In the genomic region with DNA sequence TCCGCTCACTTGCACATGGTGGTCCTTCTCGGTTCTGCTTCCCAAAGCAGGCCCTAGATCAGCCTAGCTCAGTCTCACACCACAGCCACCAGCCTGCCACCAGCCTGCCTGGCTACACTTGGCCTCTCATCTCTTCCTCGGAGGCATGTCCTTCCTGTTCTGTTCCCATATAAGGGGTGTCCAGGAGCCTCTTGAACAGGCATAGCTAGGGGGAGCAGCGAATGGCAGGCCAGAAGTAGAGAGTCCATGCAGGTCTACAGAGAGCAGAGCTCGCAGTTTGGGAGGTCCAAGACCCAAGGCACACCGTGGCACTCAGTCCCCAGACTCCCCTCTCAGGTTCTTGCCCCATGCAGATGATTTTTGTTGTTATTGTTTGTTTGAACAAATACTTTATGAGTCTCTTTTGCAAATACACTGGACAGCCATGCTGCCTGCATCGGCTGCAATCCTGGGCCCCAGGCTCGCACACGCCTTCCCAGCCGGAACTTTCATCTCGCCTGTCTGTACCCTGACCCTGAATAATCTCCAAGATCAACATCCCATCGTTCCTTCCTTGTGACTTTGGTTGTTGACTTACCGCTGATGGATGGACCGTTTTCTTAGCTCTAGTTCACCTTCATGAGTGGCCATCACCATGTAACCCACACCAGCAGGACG, we compare ENCODE assay signal across 22 mouse cellular contexts. TPM values are rescaled to one million over a fixed set of nuclear protein-coding genes. Genes with fewer than 3 reads are reported as not detected.
DNase-seq lines count a peak whose midpoint lies in the region; ATAC-seq and TF ChIP-seq lines count a peak whose summit lies in the region.
"Had no signal": no experiment of that assay in that cellular context is flagged by ENCODE, and none has a peak within 500 bp of the region (broad histone marks: within the 10 kb centered on the region; RNA-seq: fewer than 3 reads in every experiment).

No protein-coding gene starts in this region.

- no peaks in the 10 kb centered on the region for H3K9me3 ChIP-seq in heart, postnatal 0 days (replicated peaks; ENCODE audit: control insufficient read depth, low read length)
- H3K9me3 ChIP-seq in midbrain, embryonic 11.5 days (ENCODE audit: control insufficient read depth, low read length): no peaks in the 10 kb centered on the region
- no peaks in the 10 kb centered on the region for H3K9me3 ChIP-seq in midbrain, postnatal 0 days (ENCODE audit: low read length)
- no peaks in the 10 kb centered on the region for H3K9me3 ChIP-seq in intestine, embryonic 16.5 days (ENCODE audit: control insufficient read depth, low read length)
- H3K9me3 ChIP-seq: forebrain, embryonic 15.5 days; heart, embryonic 10.5 days had no signal

- no peak for ATAC-seq in heart, postnatal 0 days (ENCODE audit: insufficient read depth, low read depth)
- ATAC-seq in midbrain, embryonic 11.5 days (ENCODE audit: low FRiP score): no peak
- no peak for ATAC-seq in midbrain, postnatal 0 days (ENCODE audit: low FRiP score)
- peak; percentile 73 for ATAC-seq in intestine, embryonic 16.5 days
- ATAC-seq: activated CD4-positive, CD25-positive, alpha-beta regulatory T cell, adult 4 months; forebrain, embryonic 15.5 days had no signal

- no peak for DNase-seq in heart, postnatal 0 days (ENCODE audit: low spot score)
- DNase-seq in heart, adult 8-10 months (ENCODE audit: low spot score): no peak
- peak; percentile 67 for DNase-seq in midbrain, embryonic 11.5 days (ENCODE audit: low spot score, missing footprints)
- DNase-seq in midbrain, postnatal 0 days (ENCODE audit: low spot score): no peak
- no peak for DNase-seq in layer of hippocampus, postnatal 14 days (ENCODE audit: low spot score in 2 of 2)
- DNase-seq: adrenal gland, postnatal 14 days; gastrocnemius, postnatal 36 days; heart, adult 11 months; heart, postnatal 14 days had no signal

- H3K4me2 ChIP-seq in heart, postnatal 0 days (ENCODE audit: low read depth, low read length): no peak overlapping the region
- H3K4me2 ChIP-seq in midbrain, embryonic 11.5 days: no peak overlapping the region
- no peak overlapping the region for H3K4me2 ChIP-seq in midbrain, postnatal 0 days (ENCODE audit: low read depth, low read length, poor library complexity, severe bottlenecking)
- no peak overlapping the region for H3K4me2 ChIP-seq in intestine, embryonic 16.5 days (ENCODE audit: low read depth, low read length)
- H3K4me2 ChIP-seq: forebrain, embryonic 15.5 days; hindbrain, embryonic 14.5 days had no signal

- 0 out of 2 replicates have a peak, but pooled peaks have one; percentile 0 for TF ChIP-seq CTCF in heart, postnatal 0 days (IDR thresholded peaks at IDR 0.05; ENCODE audit: low read depth)
- TF ChIP-seq CTCF in midbrain, postnatal 0 days (IDR thresholded peaks at IDR 0.05): no peak

- H3K4me1 ChIP-seq in heart, postnatal 0 days (ENCODE audit: control insufficient read depth, insufficient read depth): peaks cover 9% of the 10 kb centered on the region
- H3K4me1 ChIP-seq in midbrain, embryonic 11.5 days (ENCODE audit: control insufficient read depth, insufficient read depth, low read length): peaks cover 16% of the 10 kb centered on the region
- no peaks in the 10 kb centered on the region for H3K4me1 ChIP-seq in midbrain, postnatal 0 days (ENCODE audit: insufficient read depth, low read length)
- H3K4me1 ChIP-seq in intestine, embryonic 16.5 days (ENCODE audit: control insufficient read depth, insufficient read depth, low read length): 0 out of 2 replicates have a peak, but pooled peaks cover 4% of the 10 kb centered on the region

- WGBS in heart, postnatal 0 days: 81% methylated on average over 15 of the region's 15 CpGs
- 90% methylated on average over 15 of the region's 15 CpGs for WGBS in midbrain, embryonic 11.5 days
- 90% methylated on average over 15 of the region's 15 CpGs for WGBS in midbrain, postnatal 0 days
- 72% methylated on average over 15 of the region's 15 CpGs for WGBS in intestine, embryonic 16.5 days

- H3K27me3 ChIP-seq in heart, postnatal 0 days (ENCODE audit: control insufficient read depth, insufficient read depth, low read length): no peaks in the 10 kb centered on the region
- no peaks in the 10 kb centered on the region for H3K27me3 ChIP-seq in midbrain, embryonic 11.5 days (ENCODE audit: control insufficient read depth, insufficient read depth, low read length)
- H3K27me3 ChIP-seq in midbrain, postnatal 0 days (ENCODE audit: insufficient read depth, low read length): no peaks in the 10 kb centered on the region
- no peaks in the 10 kb centered on the region for H3K27me3 ChIP-seq in intestine, embryonic 16.5 days (replicated peaks; ENCODE audit: control insufficient read depth, insufficient read depth, low read length)
- H3K27me3 ChIP-seq: CH12.LX; forebrain, embryonic 15.5 days; Patski had no signal

- H3K9ac ChIP-seq in heart, postnatal 0 days (replicated peaks; ENCODE audit: low read depth, low read length): no peak overlapping the region
- no peak overlapping the region for H3K9ac ChIP-seq in midbrain, embryonic 11.5 days (ENCODE audit: low read length)
- H3K9ac ChIP-seq in midbrain, postnatal 0 days (replicated peaks; ENCODE audit: low read length, poor library complexity, severe bottlenecking): no peak overlapping the region
- no peak overlapping the region for H3K9ac ChIP-seq in intestine, embryonic 16.5 days (ENCODE audit: low read depth, low read length)
- H3K9ac ChIP-seq: forebrain, embryonic 15.5 days; hindbrain, embryonic 14.5 days had no signal

- H3K36me3 ChIP-seq in heart, postnatal 0 days (replicated peaks; ENCODE audit: control insufficient read depth, insufficient read depth, low read length): peaks cover 26% of the 10 kb centered on the region
- no peaks in the 10 kb centered on the region for H3K36me3 ChIP-seq in midbrain, embryonic 11.5 days (ENCODE audit: control insufficient read depth, insufficient read depth, low read length)
- peaks cover 8% of the 10 kb centered on the region; the same call in 1 of the 2 replicates for H3K36me3 ChIP-seq in midbrain, postnatal 0 days (ENCODE audit: insufficient read depth, low read length)
- H3K36me3 ChIP-seq in intestine, embryonic 16.5 days (ENCODE audit: control insufficient read depth, insufficient read depth, low read length): no peaks in the 10 kb centered on the region
- H3K36me3 ChIP-seq: forebrain, embryonic 15.5 days had no signal

- H3K27ac ChIP-seq in heart, postnatal 0 days (ENCODE audit: low read depth): no peak overlapping the region
- H3K27ac ChIP-seq in midbrain, embryonic 11.5 days (ENCODE audit: low read depth, low read length): no peak overlapping the region
- H3K27ac ChIP-seq in midbrain, postnatal 0 days (ENCODE audit: low read depth, low read length): no peak overlapping the region
- no peak overlapping the region for H3K27ac ChIP-seq in intestine, embryonic 16.5 days (ENCODE audit: low read length)
- H3K27ac ChIP-seq: forebrain, embryonic 15.5 days; hindbrain, embryonic 14.5 days had no signal

- no peak for TF ChIP-seq EP300 in heart, postnatal 0 days (IDR thresholded peaks at IDR 0.05; ENCODE audit: low read depth)

- no peak overlapping the region for H3K4me3 ChIP-seq in heart, postnatal 0 days (ENCODE audit: low read depth, low read length)
- no peak overlapping the region for H3K4me3 ChIP-seq in midbrain, embryonic 11.5 days (ENCODE audit: low read depth, low read length)
- no peak overlapping the region for H3K4me3 ChIP-seq in midbrain, postnatal 0 days (ENCODE audit: low read depth, low read length)
- H3K4me3 ChIP-seq in intestine, embryonic 16.5 days (ENCODE audit: low read length): no peak overlapping the region
- H3K4me3 ChIP-seq: forebrain, embryonic 15.5 days; heart, embryonic 10.5 days had no signal

RNA-seq across cellular contexts. Expression of a gene that starts 23.8 kb away (rescaled TPM):
- 15.5 and 30.2 TPM in 2 replicates for total RNA-seq in heart, postnatal 0 days (2014; rRNA removed; ENCODE audit: low replicate concordance)
- 13.1 and 13.5 TPM in 2 replicates for polyA plus RNA-seq in heart, postnatal 0 days (2015; fragmentation: Nextera tagmentation; extraction: Ambion mirVana)
- total RNA-seq in heart, adult 8-10 months (2022): 1 to 10 TPM; 5.9 to 8.3 (median 8.0) TPM
- 18.7 and 20.9 TPM in 2 replicates for polyA plus RNA-seq in midbrain, embryonic 11.5 days (2014; fragmentation: Nextera tagmentation; extraction: Ambion mirVana)
- total RNA-seq in midbrain, postnatal 0 days (2014; rRNA removed): 34.2 and 50.0 TPM in 2 replicates
- polyA plus RNA-seq in midbrain, postnatal 0 days (2015; fragmentation: Nextera tagmentation; extraction: Ambion mirVana): 28.7 and 30.1 TPM in 2 replicates
- 20.4 and 22.0 TPM in 2 replicates for polyA plus RNA-seq in intestine, embryonic 16.5 days (2015; fragmentation: Nextera tagmentation; extraction: Ambion mirVana)
- total RNA-seq in layer of hippocampus, postnatal 14 days (2021): 10 to 100 TPM; 29.1 to 33.8 TPM

RNA-seq across cellular contexts. Expression of a gene that starts 28.9 kb away (rescaled TPM):
- not detected in 2 replicates for total RNA-seq in heart, postnatal 0 days (2014; rRNA removed; ENCODE audit: low replicate concordance)
- not detected in 2 replicates for polyA plus RNA-seq in heart, postnatal 0 days (2015; fragmentation: Nextera tagmentation; extraction: Ambion mirVana)
- under 1 TPM in 1 of 4 experiments, not detected in 3; 0.32 TPM for total RNA-seq in heart, adult 8-10 months (2022)
- not detected in 2 replicates for polyA plus RNA-seq in midbrain, embryonic 11.5 days (2014; fragmentation: Nextera tagmentation; extraction: Ambion mirVana)
- not detected in 2 replicates for total RNA-seq in midbrain, postnatal 0 days (2014; rRNA removed)
- polyA plus RNA-seq in midbrain, postnatal 0 days (2015; fragmentation: Nextera tagmentation; extraction: Ambion mirVana): not detected in 2 replicates
- polyA plus RNA-seq in intestine, embryonic 16.5 days (2015; fragmentation: Nextera tagmentation; extraction: Ambion mirVana): 0.07 TPM in 1 of 2 replicates, not detected in the other
- total RNA-seq in layer of hippocampus, postnatal 14 days (2021): not detected
- total RNA-seq: adrenal gland, adult 18-20 months; adrenal gland, postnatal 14 days; CH12.LX; gastrocnemius, adult 8-10 months; gastrocnemius, postnatal 36 days; heart, postnatal 14 days; hematopoietic stem cell, adult 5-6 weeks had no signal
- polyA plus RNA-seq: activated CD4-positive, CD25-positive, alpha-beta regulatory T cell, adult 4 months; embryonic facial prominence, embryonic 11.5 days; forebrain, embryonic 11.5 days; forebrain, embryonic 15.5 days; heart, embryonic 10.5 days; heart, embryonic 14.5 days; hindbrain, embryonic 14.5 days; Patski had no signal

RNA-seq across cellular contexts. Expression of a gene that starts 39.0 kb away (rescaled TPM):
- 13.1 and 16.0 TPM in 2 replicates for total RNA-seq in heart, postnatal 0 days (2014; rRNA removed; ENCODE audit: low replicate concordance)
- polyA plus RNA-seq in heart, postnatal 0 days (2015; fragmentation: Nextera tagmentation; extraction: Ambion mirVana): 6.1 and 6.5 TPM in 2 replicates
- total RNA-seq in heart, adult 8-10 months (2022): 1 to 10 TPM; 1.7 to 9.2 (median 2.6) TPM
- 0.86 and 1.4 TPM in 2 replicates for polyA plus RNA-seq in midbrain, embryonic 11.5 days (2014; fragmentation: Nextera tagmentation; extraction: Ambion mirVana)
- 1.4 and 3.7 TPM in 2 replicates for total RNA-seq in midbrain, postnatal 0 days (2014; rRNA removed)
- 0.93 and 1.1 TPM in 2 replicates for polyA plus RNA-seq in midbrain, postnatal 0 days (2015; fragmentation: Nextera tagmentation; extraction: Ambion mirVana)
- 8.0 and 9.7 TPM in 2 replicates for polyA plus RNA-seq in intestine, embryonic 16.5 days (2015; fragmentation: Nextera tagmentation; extraction: Ambion mirVana)
- total RNA-seq in layer of hippocampus, postnatal 14 days (2021): 1 to 10 TPM in 1 of 2 experiments, under 1 TPM in 1; 0.76 to 1.0 TPM

RNA-seq across cellular contexts. Expression of a gene that starts 53.2 kb away (rescaled TPM):
- total RNA-seq in heart, postnatal 0 days (2014; rRNA removed; ENCODE audit: low replicate concordance): 0.69 and 2.0 TPM in 2 replicates
- polyA plus RNA-seq in heart, postnatal 0 days (2015; fragmentation: Nextera tagmentation; extraction: Ambion mirVana): 0.85 and 0.98 TPM in 2 replicates
- 1 to 10 TPM in 1 of 4 experiments, under 1 TPM in 3; 0.44 to 1.3 (median 0.69) TPM for total RNA-seq in heart, adult 8-10 months (2022)
- 2.8 and 3.4 TPM in 2 replicates for polyA plus RNA-seq in midbrain, embryonic 11.5 days (2014; fragmentation: Nextera tagmentation; extraction: Ambion mirVana)
- total RNA-seq in midbrain, postnatal 0 days (2014; rRNA removed): 0.27 and 2.5 TPM in 2 replicates
- polyA plus RNA-seq in midbrain, postnatal 0 days (2015; fragmentation: Nextera tagmentation; extraction: Ambion mirVana): 0.81 and 1.1 TPM in 2 replicates
- polyA plus RNA-seq in intestine, embryonic 16.5 days (2015; fragmentation: Nextera tagmentation; extraction: Ambion mirVana): 2.5 and 4.3 TPM in 2 replicates
- under 1 TPM; 0.41 to 0.81 TPM for total RNA-seq in layer of hippocampus, postnatal 14 days (2021)
- polyA plus RNA-seq: Patski had no signal

RNA-seq across cellular contexts. Expression of a gene that starts 58.6 kb away (rescaled TPM):
- total RNA-seq in heart, postnatal 0 days (2014; rRNA removed; ENCODE audit: low replicate concordance): 14.3 and 30.5 TPM in 2 replicates
- polyA plus RNA-seq in heart, postnatal 0 days (2015; fragmentation: Nextera tagmentation; extraction: Ambion mirVana): 4.1 and 4.2 TPM in 2 replicates
- total RNA-seq in heart, adult 8-10 months (2022): 10 to 100 TPM; 16.6 to 22.0 (median 18.7) TPM
- 6.6 and 6.7 TPM in 2 replicates for polyA plus RNA-seq in midbrain, embryonic 11.5 days (2014; fragmentation: Nextera tagmentation; extraction: Ambion mirVana)
- 342 and 354 TPM in 2 replicates for total RNA-seq in midbrain, postnatal 0 days (2014; rRNA removed)
- polyA plus RNA-seq in midbrain, postnatal 0 days (2015; fragmentation: Nextera tagmentation; extraction: Ambion mirVana): 82.0 and 88.1 TPM in 2 replicates
- 1.2 and 1.5 TPM in 2 replicates for polyA plus RNA-seq in intestine, embryonic 16.5 days (2015; fragmentation: Nextera tagmentation; extraction: Ambion mirVana)
- 100 to 1,000 TPM; 220 to 227 TPM for total RNA-seq in layer of hippocampus, postnatal 14 days (2021)
- polyA plus RNA-seq: activated CD4-positive, CD25-positive, alpha-beta regulatory T cell, adult 4 months had no signal
